Mouse (Mus musculus): ENCODE measurements at regions not wholly inside any gene's neighbourhood (a gene's known extent, or its start where the extent isn't known, plus 50 kb on each side); places are given as distances from the start of the nearest gene placed in this dataset.

- DNase-seq: peak; percentile 64
- WGBS: 9% methylated on average over 11 of the region's 11 CpGs
Measured at GRCm38 (mm10) chr12:12783699-12784605, 157.8 kb downstream of the Mycn start.

GRCm38 (mm10) chr12:12781526-12781925, 160.2 kb downstream of the Mycn start:
- Histone ChIP-seq H3K4me2 (ENCODE audit: low read depth) (no peak overlapping the region), H3K9ac (no peak overlapping the region), H3K9me3 (ENCODE audit: low read length) (no peaks in the 10 kb centered on the region), H3K27me3 (ENCODE audit: insufficient read depth, low read length) (no peaks in the 10 kb centered on the region), H3K36me3 (ENCODE audit: insufficient read depth) (no peaks in the 10 kb centered on the region), H3K4me3 (ENCODE audit: low read depth, low read length) (no peak overlapping the region), H3K4me1 (ENCODE audit: insufficient read depth) (peaks cover 3% of the 10 kb centered on the region; the same call in 1 of the 2 replicates), H3K27ac (ENCODE audit: low read depth, low read length) (no peak overlapping the region)
- no peak for ATAC-seq
- DNase-seq: no peak
- 96% methylated on average over 5 of the region's 5 CpGs for WGBS
- peak; percentile 25 for TF ChIP-seq CTCF (IDR thresholded peaks at IDR 0.05; ENCODE audit: low read depth)

More at GRCm38 (mm10) chr12:12783699-12784605, 157.8 kb downstream of the Mycn start:
- peak; percentile 69 for ATAC-seq
- no peak for TF ChIP-seq CTCF (IDR thresholded peaks at IDR 0.05; ENCODE audit: low read depth)
- Histone ChIP-seq H3K4me2 (ENCODE audit: low read depth) (no peak overlapping the region), H3K4me3 (ENCODE audit: low read depth, low read length) (no peak overlapping the region), H3K27me3 (ENCODE audit: insufficient read depth, low read length) (no peaks in the 10 kb centered on the region), H3K9ac (no peak overlapping the region), H3K27ac (ENCODE audit: low read depth, low read length) (peak overlapping the region; percentile 64), H3K4me1 (ENCODE audit: insufficient read depth) (peaks cover 3% of the 10 kb centered on the region; the same call in 1 of the 2 replicates), H3K36me3 (ENCODE audit: insufficient read depth) (no peaks in the 10 kb centered on the region), H3K9me3 (ENCODE audit: low read length) (no peaks in the 10 kb centered on the region)

GRCm38 (mm10) chr12:12778563-12779256, 163.0 kb downstream of the Mycn start:
- Histone ChIP-seq H3K27me3 (ENCODE audit: insufficient read depth, low read length) (no peaks in the 10 kb centered on the region), H3K4me2 (ENCODE audit: low read depth) (no peak overlapping the region), H3K9me3 (ENCODE audit: low read length) (no peaks in the 10 kb centered on the region), H3K27ac (ENCODE audit: low read depth, low read length) (no peak overlapping the region), H3K9ac (no peak overlapping the region), H3K4me1 (ENCODE audit: insufficient read depth) (0 out of 2 replicates have a peak, but pooled peaks cover 1% of the 10 kb centered on the region), H3K4me3 (ENCODE audit: low read depth, low read length) (no peak overlapping the region), H3K36me3 (ENCODE audit: insufficient read depth) (no peaks in the 10 kb centered on the region)
- WGBS: 31% methylated on average over 4 of the region's 4 CpGs
- DNase-seq (no peak), ATAC-seq (no peak)
- no peak for TF ChIP-seq CTCF (IDR thresholded peaks at IDR 0.05; ENCODE audit: low read depth)

GRCm38 (mm10) chr12:12777422-12777821, 164.3 kb downstream of the Mycn start:
- no peak for TF ChIP-seq CTCF (IDR thresholded peaks at IDR 0.05; ENCODE audit: low read depth)
- Histone ChIP-seq H3K27me3 (ENCODE audit: insufficient read depth, low read length) (no peaks in the 10 kb centered on the region), H3K36me3 (ENCODE audit: insufficient read depth) (no peaks in the 10 kb centered on the region), H3K4me1 (ENCODE audit: insufficient read depth) (no peaks in the 10 kb centered on the region), H3K4me2 (ENCODE audit: low read depth) (no peak overlapping the region), H3K4me3 (ENCODE audit: low read depth, low read length) (no peak overlapping the region), H3K9ac (no peak overlapping the region), H3K27ac (ENCODE audit: low read depth, low read length) (no peak overlapping the region), H3K9me3 (ENCODE audit: low read length) (no peaks in the 10 kb centered on the region)
- ATAC-seq (no peak), DNase-seq (no peak)
- WGBS: 79% methylated on average over 8 of the region's 8 CpGs

- no peak overlapping the region for H3K4me3 ChIP-seq (ENCODE audit: low read depth, low read length)
- WGBS: 36% methylated on average over 6 of the region's 6 CpGs
- no peaks in the 10 kb centered on the region for H3K27me3 ChIP-seq (ENCODE audit: insufficient read depth, low read length)
- H3K9me3 ChIP-seq (ENCODE audit: low read length): no peaks in the 10 kb centered on the region
- no peaks in the 10 kb centered on the region for H3K4me1 ChIP-seq (ENCODE audit: insufficient read depth)
- no peak overlapping the region for H3K9ac ChIP-seq
- DNase-seq (peak; percentile 41), ATAC-seq (peak; percentile 32; the same call in 1 of the 2 replicates)
- TF ChIP-seq CTCF (IDR thresholded peaks at IDR 0.05; ENCODE audit: low read depth): no peak
- no peaks in the 10 kb centered on the region for H3K36me3 ChIP-seq (ENCODE audit: insufficient read depth)
- no peak overlapping the region for H3K27ac ChIP-seq (ENCODE audit: low read depth, low read length)
- H3K4me2 ChIP-seq (ENCODE audit: low read depth): no peak overlapping the region
Measured at GRCm38 (mm10) chr12:12776783-12777182, 164.9 kb downstream of the Mycn start.

- no peak overlapping the region for H3K4me3 ChIP-seq (ENCODE audit: low read depth, low read length)
- H3K9me3 ChIP-seq (ENCODE audit: low read length): no peaks in the 10 kb centered on the region
- no peaks in the 10 kb centered on the region for H3K27me3 ChIP-seq (ENCODE audit: insufficient read depth, low read length)
- no peak overlapping the region for H3K4me2 ChIP-seq (ENCODE audit: low read depth)
- H3K27ac ChIP-seq (ENCODE audit: low read depth, low read length): peak overlapping the region; percentile 47; the same call in 1 of the 2 replicates
- no peaks in the 10 kb centered on the region for H3K36me3 ChIP-seq (ENCODE audit: insufficient read depth)
- TF ChIP-seq CTCF (IDR thresholded peaks at IDR 0.05; ENCODE audit: low read depth): no peak
- 22% methylated on average over 4 of the region's 4 CpGs for WGBS
- ATAC-seq: peak; percentile 84
- H3K9ac ChIP-seq: no peak overlapping the region
- DNase-seq: peak; percentile 59
- H3K4me1 ChIP-seq (ENCODE audit: insufficient read depth): no peaks in the 10 kb centered on the region
Measured at GRCm38 (mm10) chr12:12770970-12771369, 170.7 kb downstream of the Mycn start.

Data from forebrain, postnatal 0 days (tissue).